Mouse (Mus musculus): ENCODE data around the gene Elfn1.
"Not testable (repeated sequence)": the region's sequence is repeated elsewhere in the genome, so short reads cannot be mapped to it uniquely, and the experiment has no call there.

Elfn1 gene

GRCm38 (mm10) chr5:139969151-139969948 is 61.6 kb downstream of the Elfn1 start:
- in situ Hi-C loops (cut with MseI, MboI): no loop called here

DNA sequence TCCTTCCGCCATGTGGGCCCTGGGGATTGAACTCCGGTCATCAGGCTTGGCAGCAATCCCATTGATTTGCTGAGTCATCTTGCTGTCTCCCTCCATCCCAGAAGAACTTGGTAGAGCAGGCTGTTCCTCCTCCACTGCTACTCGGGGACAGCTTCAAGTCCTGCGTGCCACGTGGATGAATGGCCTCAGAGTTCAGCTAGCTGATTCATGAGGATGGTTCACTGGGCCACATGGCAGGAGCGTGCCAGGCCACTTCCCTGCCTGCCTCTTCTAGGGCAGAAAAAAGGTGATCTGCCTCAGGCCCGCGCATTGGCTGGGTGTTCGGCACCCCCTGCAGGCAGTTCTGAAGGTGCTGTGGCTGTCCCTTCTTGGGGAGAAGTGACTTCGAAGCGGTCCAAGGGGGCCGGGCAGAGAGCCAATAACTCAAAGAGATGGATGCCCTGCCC is 62.5 kb downstream of the Elfn1 start:
- in situ Hi-C loops (cut with MseI, MboI): no loop called here

GRCm38 (mm10) chr5:139976584-139976983 is 68.8 kb downstream of the Elfn1 start:
- in situ Hi-C loops (cut with MseI, MboI): no loop called here

- in situ Hi-C loops (cut with MseI, MboI): no loop called here
These were observed 69.7 kb downstream of the Elfn1 start for GRCm38 (mm10) chr5:139977476-139977875.

- in situ Hi-C loops (cut with MseI, MboI): no loop called here
These were observed 71.0 kb downstream of the Elfn1 start for GRCm38 (mm10) chr5:139978525-139979276.

DNA sequence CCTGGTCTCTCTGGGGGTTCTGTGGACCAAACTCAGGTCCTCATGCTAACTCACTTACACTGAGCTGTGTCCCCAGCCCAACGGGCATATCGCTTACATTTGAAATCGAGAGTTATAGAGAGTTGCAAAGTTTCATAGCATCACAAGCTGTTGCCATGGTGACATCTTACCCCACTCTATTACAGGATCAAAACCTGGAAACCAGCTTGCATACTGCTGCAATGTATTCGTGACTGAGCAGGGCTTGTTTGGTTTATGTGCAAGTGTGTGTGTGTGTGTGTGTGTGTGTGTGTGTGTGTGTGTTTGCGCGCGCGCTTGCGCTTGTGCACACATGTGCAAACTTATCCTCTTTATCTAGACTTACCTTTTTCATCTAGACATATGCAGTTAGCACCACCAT is 71.6 kb downstream of the Elfn1 start:
- in situ Hi-C loops (cut with MseI, MboI): no loop called here

DNA sequence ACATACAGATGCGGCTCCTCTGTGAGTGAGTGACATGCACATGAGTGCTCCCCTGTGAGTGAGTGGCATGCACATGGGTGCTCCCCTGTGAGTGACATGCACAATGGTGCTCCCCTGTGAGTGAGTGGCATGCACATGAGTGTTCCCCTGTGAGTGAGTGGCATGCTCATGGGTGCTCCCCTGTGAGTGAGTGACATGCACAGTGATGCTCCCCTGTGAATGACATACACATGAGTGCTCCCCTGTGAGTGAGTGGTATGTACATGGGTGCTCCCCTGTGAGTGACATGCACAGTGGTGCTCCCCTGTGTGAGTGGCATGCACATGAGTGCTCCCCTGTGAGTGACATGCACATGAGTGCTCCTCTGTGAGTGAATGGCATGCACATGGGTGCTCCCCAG is 74.2 kb downstream of the Elfn1 start:
- in situ Hi-C loops (cut with MseI, MboI): no loop called here

DNA sequence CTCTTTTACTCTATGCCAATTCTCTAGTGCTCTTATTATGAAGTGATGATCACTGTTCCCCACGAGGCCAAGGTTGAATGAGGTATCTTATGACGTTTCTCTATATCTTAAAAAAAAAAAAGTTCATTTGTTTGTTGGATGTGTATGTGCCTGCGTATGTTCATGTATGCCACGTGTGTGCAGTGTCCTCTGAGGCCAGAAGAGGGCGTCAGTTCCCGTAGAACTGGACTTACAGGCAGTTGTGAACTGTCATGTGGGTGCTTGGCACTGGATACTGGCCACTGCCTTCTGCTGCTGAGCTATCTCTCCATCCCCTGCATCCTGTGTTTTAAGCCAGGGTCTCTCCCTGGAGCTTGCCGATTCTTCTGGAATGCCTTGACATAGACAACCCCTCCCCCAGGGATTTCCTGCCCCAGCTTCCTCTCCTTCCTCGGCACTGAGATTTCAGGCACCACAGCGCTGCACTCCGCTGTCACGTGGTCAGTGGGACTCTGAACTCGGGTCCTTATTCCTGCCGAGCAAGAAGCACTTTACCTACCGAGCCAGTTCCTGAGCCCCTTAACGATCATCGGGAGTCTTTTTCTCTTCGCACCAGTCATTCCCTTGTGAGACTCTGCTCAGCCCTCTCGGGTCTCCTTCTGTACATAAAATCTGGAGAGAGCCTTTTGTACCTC is 77.5 kb downstream of the Elfn1 start:
- in situ Hi-C loops (cut with MseI, MboI): no loop called here

GRCm38 (mm10) chr5:139991531-139991930 is 83.8 kb downstream of the Elfn1 start:
- in situ Hi-C loops (cut with MseI, MboI): no loop called here

DNA sequence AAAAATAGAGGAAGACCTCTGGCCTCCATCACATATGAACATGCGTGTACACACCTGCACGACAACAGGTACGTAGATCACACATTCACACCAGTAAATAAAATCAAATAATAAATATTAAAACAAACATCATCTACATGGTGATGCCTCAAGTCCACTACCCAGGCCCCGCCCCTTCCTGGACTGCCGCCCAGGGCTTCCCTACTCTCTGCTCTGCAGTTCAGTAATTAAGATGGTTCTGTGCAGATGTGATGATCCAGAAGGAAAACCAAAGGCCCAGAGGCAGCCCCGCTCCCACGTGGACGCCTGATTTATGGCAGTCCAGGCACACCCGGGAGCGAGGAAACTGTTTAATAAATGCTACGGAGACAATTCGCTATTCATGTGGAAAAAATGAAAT is 90.6 kb downstream of the Elfn1 start:
- in situ Hi-C loops (cut with MseI, MboI): not testable (repeated sequence)

- in situ Hi-C loops (cut with MseI, MboI): no loop called here
These were observed 91.2 kb downstream of the Elfn1 start for GRCm38 (mm10) chr5:139998916-139999315.

- in situ Hi-C loops (cut with MseI, MboI): no loop called here
These were observed 94.8 kb downstream of the Elfn1 start for GRCm38 (mm10) chr5:140002541-140002940.

GRCm38 (mm10) chr5:140006861-140007260 is 99.1 kb downstream of the Elfn1 start:
- in situ Hi-C loops (cut with MseI, MboI): no loop called here

DNA sequence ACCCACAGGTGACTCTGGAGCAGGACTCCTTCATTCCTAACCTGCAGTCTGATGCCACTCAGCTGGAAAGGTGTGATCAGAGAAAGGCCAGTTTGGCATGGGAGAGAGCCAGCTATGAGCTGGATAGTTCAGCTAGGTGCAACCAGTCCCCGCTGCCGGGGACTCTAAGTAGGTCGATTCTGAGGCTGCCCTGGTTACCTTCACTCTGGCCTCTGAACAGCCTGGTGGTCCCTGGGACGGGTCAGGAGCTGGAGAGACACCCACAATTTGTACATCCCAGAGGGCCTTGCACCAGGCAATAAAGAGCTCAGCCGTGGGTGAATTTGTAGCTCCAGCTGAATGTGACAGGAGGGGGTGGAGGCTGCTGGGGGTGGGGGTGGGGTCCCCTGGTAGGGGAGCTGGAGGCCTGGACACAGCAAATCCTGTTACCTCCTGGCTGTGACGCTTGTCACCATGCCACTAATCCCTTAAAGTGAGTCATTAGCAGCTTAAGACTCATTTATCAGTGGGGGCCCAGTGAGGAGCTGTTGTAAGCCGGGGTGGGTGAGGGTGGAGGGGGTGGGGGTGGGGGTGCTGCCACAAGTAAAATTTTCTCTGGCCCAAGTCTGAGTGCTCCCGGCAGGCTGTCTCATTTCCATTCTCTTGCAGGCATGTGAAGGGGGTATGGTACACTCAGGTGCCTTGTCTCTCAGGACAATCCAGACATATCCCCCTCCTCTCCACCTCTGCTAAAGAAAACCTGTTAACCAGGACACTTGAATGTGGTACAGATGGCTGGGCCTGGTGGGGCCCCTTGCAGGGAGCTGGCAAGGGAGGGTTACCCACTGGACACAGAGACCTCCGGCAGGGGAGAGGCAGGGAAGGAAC is 100.1 kb downstream of the Elfn1 start:
- in situ Hi-C loops (cut with MseI, MboI): no loop called here

GRCm38 (mm10) chr5:140008523-140008806 is 100.7 kb downstream of the Elfn1 start:
- in situ Hi-C loops (cut with MseI, MboI): no loop called here

DNA sequence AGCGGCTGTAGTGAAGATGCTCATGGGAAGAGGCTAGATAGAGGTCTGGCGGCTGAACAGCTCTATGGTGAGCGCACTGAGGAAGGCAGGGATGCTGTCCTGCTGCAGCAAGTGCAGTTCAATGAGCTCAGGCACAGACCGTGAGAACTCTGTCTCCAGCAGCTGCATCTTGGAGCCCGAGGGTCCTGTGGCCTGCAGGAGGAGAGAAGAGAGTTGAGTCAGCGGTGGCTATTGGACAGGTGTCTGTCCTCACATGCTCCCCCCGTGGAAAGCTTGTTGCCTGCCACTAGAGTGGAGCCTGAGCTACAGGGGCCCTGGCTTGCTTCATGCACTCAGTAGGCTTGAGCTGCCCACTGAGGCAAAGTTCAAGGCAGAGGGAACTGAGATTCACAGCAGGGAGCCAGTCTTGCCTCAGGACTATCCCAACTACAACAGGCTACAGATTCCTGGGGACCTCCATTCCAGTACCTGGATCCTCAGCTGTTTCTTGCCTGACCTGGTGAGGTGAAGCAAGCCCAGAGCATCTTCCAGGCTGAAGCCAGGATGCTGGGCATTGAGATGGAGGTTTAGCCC is 101.4 kb downstream of the Elfn1 start:
- in situ Hi-C loops (cut with MseI, MboI): no loop called here

- in situ Hi-C loops (cut with MseI, MboI): no loop called here
These were observed 102.7 kb downstream of the Elfn1 start for GRCm38 (mm10) chr5:140010405-140010804.

DNA sequence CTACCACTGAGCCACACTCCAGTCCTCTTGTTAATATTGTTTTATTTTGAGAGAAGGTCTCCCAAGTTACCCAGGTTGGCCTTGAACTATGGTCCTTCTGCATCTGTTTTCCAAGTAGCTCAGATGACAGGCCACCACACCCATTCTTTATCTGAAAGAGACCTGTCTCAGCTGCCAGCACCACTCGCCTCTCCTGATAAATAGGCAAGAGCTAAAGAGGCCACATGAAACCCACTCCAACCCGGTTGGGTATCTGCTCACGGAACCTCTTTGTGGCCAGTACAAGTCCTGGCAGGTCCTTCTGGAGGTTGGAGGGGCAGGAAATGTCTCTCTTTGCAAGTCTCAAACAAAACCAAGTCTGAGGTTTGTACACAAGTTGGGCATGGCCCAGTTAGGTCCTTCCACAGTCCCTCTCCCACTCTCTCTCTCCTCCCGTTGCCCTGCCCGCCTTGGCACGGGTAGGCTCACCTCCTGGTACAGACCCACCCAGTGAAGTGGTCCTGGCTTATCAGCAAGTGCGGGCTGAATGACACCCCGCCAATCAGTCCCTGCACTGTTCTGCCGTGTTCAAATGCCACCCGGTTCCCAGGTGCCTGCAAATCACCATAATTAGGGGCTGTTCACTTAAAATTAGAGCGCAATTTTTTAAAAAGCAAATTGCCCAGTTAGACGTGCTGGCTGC is 104.7 kb downstream of the Elfn1 start:
- in situ Hi-C loops (cut with MseI, MboI): no loop called here

- in situ Hi-C loops (cut with MseI, MboI): no loop called here
These were observed 105.9 kb downstream of the Elfn1 start for GRCm38 (mm10) chr5:140013652-140014051.

DNA sequence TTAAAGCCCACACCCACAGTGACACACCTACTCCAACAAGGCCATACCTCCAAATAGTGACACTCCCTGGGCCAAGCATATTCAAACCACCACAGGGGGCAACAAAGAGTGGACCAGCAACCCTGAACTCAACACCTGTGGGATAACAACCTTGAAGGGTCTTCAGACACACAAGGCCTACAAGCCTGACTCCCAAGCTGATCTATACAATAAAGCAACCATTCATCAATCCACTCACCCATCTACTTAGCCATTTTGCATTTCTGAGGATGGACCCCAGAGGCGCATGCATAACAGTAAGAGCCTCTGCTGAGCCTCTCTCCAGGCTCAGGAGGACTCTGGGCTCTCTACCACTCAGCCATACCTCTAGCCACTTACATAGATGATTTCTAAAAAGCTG is 109.2 kb downstream of the Elfn1 start:
- in situ Hi-C loops (cut with MseI, MboI): no loop called here

DNA sequence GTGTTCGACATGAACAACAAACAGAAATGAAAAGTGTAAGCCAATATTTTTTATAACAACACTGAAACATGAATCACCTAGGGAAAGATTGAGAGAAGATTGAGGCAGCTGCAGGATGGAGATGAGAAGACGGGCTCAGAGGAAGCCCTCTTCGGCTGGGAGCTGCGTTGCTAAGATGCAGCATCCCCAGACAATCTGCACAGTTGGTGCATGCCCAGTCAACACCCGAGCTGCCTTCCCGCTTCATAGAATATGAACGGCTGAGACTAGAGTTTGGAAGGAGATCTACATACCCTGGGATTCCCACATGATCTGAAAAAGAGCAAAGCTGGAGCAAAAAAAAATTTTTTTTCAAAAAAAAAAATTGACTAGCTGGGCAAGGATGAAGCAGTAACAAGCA is 111.0 kb downstream of the Elfn1 start:
- in situ Hi-C loops (cut with MseI, MboI): no loop called here
